Mouse (Mus musculus) adrenal gland, adult 10 weeks (tissue): ENCODE data around the gene Depdc1a. TPM values are rescaled to one million over a fixed set of nuclear protein-coding genes. Genes with fewer than 3 reads are reported as not detected.

Experiments
- polyA plus RNA-seq: library from polyadenylated mRNA; stranded (reverse); fragments of 350-450 nt; fragmentation: Illumina TruSeq; extraction: RNeasy Lipid Tissue Mini Kit (QIAGEN cat#74804); gene quantifications from one replicate; pipeline ENCODE4 v1.2.3, GENCODE M21; 2014; ENCODE audit warnings: low read depth, low replicate concordance

The Depdc1a gene
- polyA plus RNA-seq: 7.5 TPM

DNA sequence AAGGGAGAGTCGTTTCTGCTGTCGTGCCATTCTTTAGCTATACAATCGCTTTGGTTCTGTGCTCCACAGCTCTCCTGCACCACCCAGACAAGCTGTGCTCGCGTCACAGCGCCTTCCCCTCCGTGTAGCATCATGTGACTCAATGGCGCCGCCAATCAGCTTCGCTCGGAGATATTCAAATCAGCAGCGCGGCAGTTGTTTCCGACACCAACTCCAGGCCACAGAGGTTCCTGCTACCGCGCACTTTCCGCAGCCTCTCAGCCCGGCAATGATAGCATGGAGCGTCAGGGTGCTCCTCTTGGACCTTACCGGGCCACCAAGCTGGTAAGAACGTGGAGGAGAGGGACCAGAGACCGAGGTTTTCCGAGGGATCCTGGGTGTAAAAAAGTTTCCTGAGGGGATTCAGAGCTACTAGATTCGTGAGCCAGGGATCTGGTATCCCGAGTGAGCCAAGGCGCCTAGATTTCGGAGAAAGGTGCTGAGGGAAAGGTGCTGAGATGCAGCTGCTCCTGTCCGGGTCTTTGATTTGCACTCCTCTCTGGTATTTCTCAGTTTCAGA, at the start of gene Depdc1a:
TSS of gene Depdc1a (plus strand) at position 191 of the 559 bp plus-strand sequence.

Other genes with a start within 250 kb of the Depdc1a start
- gene Rpe65, start 103.7 kb downstream of the Depdc1a start, polyA plus RNA-seq: not detected